Comparison of ENCODE assay signal across 10 mouse cellular contexts in genomic region chr2:156494875-156495274, GRCm38 (mm10). TPM values are rescaled to one million over a fixed set of nuclear protein-coding genes. Genes with fewer than 3 reads are reported as not detected.
A peak's percentile ranks its signal among the peaks of the same experiment; 100 is the strongest.
DNase-seq lines count a peak whose midpoint lies in the region; ATAC-seq and TF ChIP-seq lines count a peak whose summit lies in the region.
"Had no signal": no experiment of that assay in that cellular context is flagged by ENCODE, and none has a peak within 500 bp of the region (broad histone marks: within the 10 kb centered on the region; RNA-seq: fewer than 3 reads in every experiment).

No protein-coding gene starts in this region.

- DNase-seq in embryonic facial prominence, embryonic 11.5 days (ENCODE audit: low spot score) = no peak
- no peak for DNase-seq in embryonic facial prominence, embryonic 10.5 days (ENCODE audit: low spot score)
- peak; percentile 61 for DNase-seq in midbrain, postnatal 0 days (ENCODE audit: low spot score)
- DNase-seq in liver = peak; percentile 88
- peak; percentile 41 for DNase-seq in yolk sac, embryonic 10.5 days (ENCODE audit: low spot score)
- no peak for DNase-seq in right cerebral cortex, adult 2 months (ENCODE audit: low spot score in 2 of 2)
- no peak for DNase-seq in kidney, postnatal 36 days
- DNase-seq: midbrain, embryonic 14.5 days had no signal

- 0 out of 2 replicates have a peak, but pooled peaks cover 3% of the 10 kb centered on the region for H3K4me1 ChIP-seq in embryonic facial prominence, embryonic 11.5 days (ENCODE audit: control insufficient read depth, insufficient read depth, low read length)
- peaks cover 55% of the 10 kb centered on the region for H3K4me1 ChIP-seq in embryonic facial prominence, embryonic 10.5 days
- peaks cover 13% of the 10 kb centered on the region for H3K4me1 ChIP-seq in midbrain, postnatal 0 days (ENCODE audit: insufficient read depth, low read length)
- peaks cover 41% of the 10 kb centered on the region for H3K4me1 ChIP-seq in midbrain, embryonic 15.5 days

- H3K4me3 ChIP-seq in embryonic facial prominence, embryonic 11.5 days (ENCODE audit: low read depth, low read length) = no peak overlapping the region
- no peak overlapping the region for H3K4me3 ChIP-seq in embryonic facial prominence, embryonic 10.5 days
- no peak overlapping the region for H3K4me3 ChIP-seq in midbrain, postnatal 0 days (ENCODE audit: low read depth, low read length)
- H3K4me3 ChIP-seq in midbrain, embryonic 15.5 days = no peak overlapping the region
- H3K4me3 ChIP-seq: forebrain, embryonic 13.5 days had no signal

- 93% methylated on average over 12 of the region's 12 CpGs for WGBS in embryonic facial prominence, embryonic 11.5 days
- WGBS in embryonic facial prominence, embryonic 10.5 days = 92% methylated on average over 12 of the region's 12 CpGs
- WGBS in midbrain, postnatal 0 days = 94% methylated on average over 12 of the region's 12 CpGs
- WGBS in midbrain, embryonic 15.5 days = 94% methylated on average over 12 of the region's 12 CpGs

- no peak for TF ChIP-seq CTCF in midbrain, postnatal 0 days (IDR thresholded peaks at IDR 0.05)

- H3K36me3 ChIP-seq in embryonic facial prominence, embryonic 11.5 days (replicated peaks; ENCODE audit: control insufficient read depth, insufficient read depth, low read depth, low read length) = no peaks in the 10 kb centered on the region
- H3K36me3 ChIP-seq in embryonic facial prominence, embryonic 10.5 days (replicated peaks) = peaks cover 33% of the 10 kb centered on the region
- peaks cover 42% of the 10 kb centered on the region for H3K36me3 ChIP-seq in midbrain, postnatal 0 days (ENCODE audit: insufficient read depth, low read length)
- peaks cover 26% of the 10 kb centered on the region; the same call in 1 of the 2 replicates for H3K36me3 ChIP-seq in midbrain, embryonic 15.5 days (replicated peaks)

- no peaks in the 10 kb centered on the region for H3K27me3 ChIP-seq in embryonic facial prominence, embryonic 11.5 days (ENCODE audit: control insufficient read depth, insufficient read depth, low read length)
- H3K27me3 ChIP-seq in embryonic facial prominence, embryonic 10.5 days (replicated peaks; ENCODE audit: low read depth, poor library complexity, severe bottlenecking) = no peaks in the 10 kb centered on the region
- no peaks in the 10 kb centered on the region for H3K27me3 ChIP-seq in midbrain, postnatal 0 days (ENCODE audit: insufficient read depth, low read length)
- H3K27me3 ChIP-seq in midbrain, embryonic 15.5 days (replicated peaks) = no peaks in the 10 kb centered on the region
- H3K27me3 ChIP-seq: forebrain, embryonic 13.5 days had no signal

- H3K9ac ChIP-seq in embryonic facial prominence, embryonic 11.5 days (replicated peaks; ENCODE audit: low read length) = no peak overlapping the region
- no peak overlapping the region for H3K9ac ChIP-seq in midbrain, postnatal 0 days (replicated peaks; ENCODE audit: low read length, poor library complexity, severe bottlenecking)
- H3K9ac ChIP-seq in midbrain, embryonic 15.5 days = no peak overlapping the region
- H3K9ac ChIP-seq: forebrain, embryonic 13.5 days had no signal

- H3K4me2 ChIP-seq in embryonic facial prominence, embryonic 11.5 days (ENCODE audit: low read depth, low read length) = no peak overlapping the region
- H3K4me2 ChIP-seq in midbrain, postnatal 0 days (ENCODE audit: low read depth, low read length, poor library complexity, severe bottlenecking) = no peak overlapping the region
- H3K4me2 ChIP-seq in midbrain, embryonic 15.5 days = no peak overlapping the region
- H3K4me2 ChIP-seq: forebrain, embryonic 13.5 days had no signal

- no peak overlapping the region for H3K27ac ChIP-seq in embryonic facial prominence, embryonic 11.5 days (replicated peaks; ENCODE audit: low read depth, low read length)
- no peak overlapping the region for H3K27ac ChIP-seq in embryonic facial prominence, embryonic 10.5 days (replicated peaks)
- H3K27ac ChIP-seq in midbrain, postnatal 0 days (ENCODE audit: low read depth, low read length) = no peak overlapping the region
- no peak overlapping the region for H3K27ac ChIP-seq in midbrain, embryonic 15.5 days
- H3K27ac ChIP-seq: forebrain, embryonic 13.5 days had no signal

- 0 out of 2 replicates have a peak, but pooled peaks have one; percentile 17 for ATAC-seq in embryonic facial prominence, embryonic 11.5 days (replicated peaks; ENCODE audit: insufficient number of reproducible peaks, low FRiP score, low TSS enrichment, low read depth)
- ATAC-seq in midbrain, postnatal 0 days (ENCODE audit: low FRiP score) = no peak
- no peak for ATAC-seq in midbrain, embryonic 15.5 days (replicated peaks)
- ATAC-seq: forebrain, embryonic 13.5 days had no signal

- no peaks in the 10 kb centered on the region for H3K9me3 ChIP-seq in embryonic facial prominence, embryonic 11.5 days (replicated peaks; ENCODE audit: control insufficient read depth, low read length)
- H3K9me3 ChIP-seq in embryonic facial prominence, embryonic 10.5 days = no peaks in the 10 kb centered on the region
- no peaks in the 10 kb centered on the region for H3K9me3 ChIP-seq in midbrain, postnatal 0 days (ENCODE audit: low read length)
- no peaks in the 10 kb centered on the region for H3K9me3 ChIP-seq in midbrain, embryonic 15.5 days
- H3K9me3 ChIP-seq: forebrain, embryonic 13.5 days had no signal

RNA-seq across cellular contexts. Expression of gene Aar2, which starts 52.5 kb away (rescaled TPM):
- polyA plus RNA-seq in embryonic facial prominence, embryonic 11.5 days (2014; fragmentation: Nextera tagmentation; extraction: Ambion mirVana) = 50.7 and 51.0 TPM in 2 replicates
- 50.7 and 53.9 TPM in 2 replicates for polyA plus RNA-seq in embryonic facial prominence, embryonic 10.5 days (2016; fragmentation: Nextera tagmentation; extraction: Ambion mirVana)
- 49.1 and 53.5 TPM in 2 replicates for total RNA-seq in midbrain, postnatal 0 days (2014; rRNA removed)
- polyA plus RNA-seq in midbrain, postnatal 0 days (2015; fragmentation: Nextera tagmentation; extraction: Ambion mirVana) = 42.0 and 44.5 TPM in 2 replicates
- 46.1 and 47.9 TPM in 2 replicates for polyA plus RNA-seq in midbrain, embryonic 15.5 days (2015; fragmentation: Nextera tagmentation; extraction: Ambion mirVana)

Comparison
In these comparisons a context has a peak if more than half of its experiments do, and no peak if none do; other contexts are left out.
1. DNase-seq: peak in midbrain, postnatal 0 days (single experiment), liver (single experiment) and yolk sac, embryonic 10.5 days (single experiment); none in embryonic facial prominence, embryonic 11.5 days (single experiment), embryonic facial prominence, embryonic 10.5 days (single experiment), right cerebral cortex, adult 2 months (0 of 2) and kidney, postnatal 36 days (0 of 2).